27 mouse cellular contexts compared by ENCODE assay signal in the genomic region with DNA sequence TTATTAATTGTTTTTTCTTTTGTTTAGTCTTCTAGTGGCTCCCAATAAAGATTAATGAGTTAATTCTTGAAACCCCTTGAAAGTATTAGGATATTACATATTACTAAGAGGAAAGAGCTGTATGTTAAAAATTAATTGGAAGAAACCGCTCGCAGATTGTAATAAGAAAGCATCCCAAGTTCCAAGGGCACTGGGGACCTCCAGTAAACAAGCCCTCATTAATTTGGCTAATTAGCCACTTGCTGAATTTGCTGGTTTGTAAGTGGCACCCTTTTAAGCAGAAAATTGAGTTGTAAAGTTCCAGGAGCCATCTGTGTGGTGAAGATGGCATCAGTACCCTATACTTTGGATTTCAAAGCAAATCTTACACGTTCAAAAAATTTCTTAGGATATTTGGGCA.
DNase-seq lines count a peak whose midpoint lies in the region; ATAC-seq and TF ChIP-seq lines count a peak whose summit lies in the region.
"Had no signal": no experiment of that assay in that cellular context is flagged by ENCODE, and none has a peak within 500 bp of the region (broad histone marks: within the 10 kb centered on the region; RNA-seq: fewer than 3 reads in every experiment).

No protein-coding gene starts in this region.

- H3K4me1 ChIP-seq in embryonic facial prominence, embryonic 14.5 days (ENCODE audit: control insufficient read depth, insufficient read depth, low read length), result no peaks in the 10 kb centered on the region
- no peaks in the 10 kb centered on the region for H3K4me1 ChIP-seq in embryonic facial prominence, embryonic 10.5 days
- peaks cover 4% of the 10 kb centered on the region for H3K4me1 ChIP-seq in forebrain, embryonic 15.5 days
- H3K4me1 ChIP-seq: embryonic facial prominence, embryonic 12.5 days; heart, embryonic 10.5 days; heart, embryonic 13.5 days; hindbrain, embryonic 12.5 days had no signal

- WGBS in embryonic facial prominence, embryonic 14.5 days, result 83% methylated on average over 3 of the region's 3 CpGs
- WGBS in embryonic facial prominence, embryonic 10.5 days, result 94% methylated on average over 3 of the region's 3 CpGs
- WGBS in forebrain, embryonic 15.5 days, result 30% methylated on average over 3 of the region's 3 CpGs

- no peaks in the 10 kb centered on the region for H3K27me3 ChIP-seq in embryonic facial prominence, embryonic 14.5 days (replicated peaks; ENCODE audit: control insufficient read depth, insufficient read depth, low read length)
- H3K27me3 ChIP-seq in embryonic facial prominence, embryonic 10.5 days (replicated peaks; ENCODE audit: low read depth, poor library complexity, severe bottlenecking), result no peaks in the 10 kb centered on the region
- no peaks in the 10 kb centered on the region for H3K27me3 ChIP-seq in forebrain, embryonic 15.5 days
- H3K27me3 ChIP-seq: embryonic facial prominence, embryonic 12.5 days; heart, embryonic 13.5 days; hindbrain, embryonic 12.5 days had no signal

- H3K9me3 ChIP-seq in embryonic facial prominence, embryonic 14.5 days (ENCODE audit: control insufficient read depth, low read length), result no peaks in the 10 kb centered on the region
- no peaks in the 10 kb centered on the region for H3K9me3 ChIP-seq in embryonic facial prominence, embryonic 10.5 days
- H3K9me3 ChIP-seq in forebrain, embryonic 15.5 days, result no peaks in the 10 kb centered on the region
- H3K9me3 ChIP-seq: embryonic facial prominence, embryonic 12.5 days; heart, embryonic 10.5 days; heart, embryonic 13.5 days; hindbrain, embryonic 12.5 days had no signal

- no peak for TF ChIP-seq CTCF in brain, embryonic 14.5 days (IDR thresholded peaks at IDR 0.05; ENCODE audit: borderline replicate concordance, extremely low read depth, insufficient read depth, insufficient read length)

- H3K36me3 ChIP-seq in embryonic facial prominence, embryonic 14.5 days (ENCODE audit: control insufficient read depth, insufficient read depth, low read length), result no peaks in the 10 kb centered on the region
- H3K36me3 ChIP-seq in embryonic facial prominence, embryonic 10.5 days (replicated peaks), result no peaks in the 10 kb centered on the region
- no peaks in the 10 kb centered on the region for H3K36me3 ChIP-seq in forebrain, embryonic 15.5 days
- H3K36me3 ChIP-seq: embryonic facial prominence, embryonic 12.5 days; heart, embryonic 10.5 days; heart, embryonic 13.5 days; hindbrain, embryonic 12.5 days had no signal

- H3K9ac ChIP-seq in embryonic facial prominence, embryonic 14.5 days (ENCODE audit: low read depth, low read length), result no peak overlapping the region
- H3K9ac ChIP-seq in forebrain, embryonic 15.5 days (replicated peaks), result no peak overlapping the region
- H3K9ac ChIP-seq: embryonic facial prominence, embryonic 12.5 days; heart, embryonic 13.5 days; hindbrain, embryonic 12.5 days had no signal

- TF ChIP-seq POLR2A in brain, embryonic 14.5 days (IDR thresholded peaks at IDR 0.05; ENCODE audit: borderline replicate concordance, extremely low read depth, insufficient read depth, insufficient read length, poor library complexity, severe bottlenecking), result no peak

- no peak for DNase-seq in embryonic facial prominence, embryonic 14.5 days (ENCODE audit: low spot score)
- DNase-seq in embryonic facial prominence, embryonic 10.5 days (ENCODE audit: low spot score), result no peak
- peak; percentile 12 for DNase-seq in heart, adult 11 months
- DNase-seq in heart, postnatal 10 days, result no peak
- DNase-seq in brain, embryonic 14.5 days (ENCODE audit: low read depth), result peak; percentile 84
- DNase-seq in heart, adult 8-10 months (ENCODE audit: low spot score), result no peak
- no peak for DNase-seq in cerebellum, adult 11-12 months
- DNase-seq: adrenal gland, postnatal 10 days; adrenal gland, postnatal 36 days; cerebellum, adult 11 months; cerebellum, adult 8-10 months; cerebellum, postnatal 14 days; gastrocnemius, adult 2 months; gastrocnemius, postnatal 14 days; heart, adult 18-20 months; kidney, adult 18-20 months; kidney, adult 9 months had no signal

- intact Hi-C loops in heart, postnatal 10 days (cut with DNase I), result no loop called here

- ATAC-seq in embryonic facial prominence, embryonic 14.5 days (ENCODE audit: low read depth), result peak; percentile 33; the same call in 1 of the 2 replicates
- ATAC-seq in forebrain, embryonic 15.5 days (replicated peaks), result peak; percentile 53; the same call in 1 of the 2 replicates
- ATAC-seq: activated CD4-positive, CD25-positive, alpha-beta regulatory T cell, adult 4 months; hindbrain, postnatal 0 days; inflammation-experienced regulatory T-cells, adult 6 months; intestine, embryonic 16.5 days had no signal

- no peak overlapping the region for H3K27ac ChIP-seq in embryonic facial prominence, embryonic 14.5 days (replicated peaks; ENCODE audit: low read depth, low read length)
- H3K27ac ChIP-seq in embryonic facial prominence, embryonic 10.5 days (replicated peaks), result no peak overlapping the region
- H3K27ac ChIP-seq in forebrain, embryonic 15.5 days (replicated peaks), result no peak overlapping the region
- H3K27ac ChIP-seq: embryonic facial prominence, embryonic 12.5 days; gastrocnemius, adult 2 months; heart, embryonic 10.5 days; heart, embryonic 13.5 days; hindbrain, embryonic 12.5 days; hindbrain, postnatal 0 days had no signal

- H3K4me3 ChIP-seq in embryonic facial prominence, embryonic 14.5 days (ENCODE audit: low read depth, low read length), result no peak overlapping the region
- H3K4me3 ChIP-seq in embryonic facial prominence, embryonic 10.5 days, result no peak overlapping the region
- no peak overlapping the region for H3K4me3 ChIP-seq in forebrain, embryonic 15.5 days
- H3K4me3 ChIP-seq: embryonic facial prominence, embryonic 12.5 days; erythroblast, embryonic 14.5 days; gastrocnemius, adult 2 months; heart, embryonic 10.5 days; heart, embryonic 13.5 days; hindbrain, embryonic 12.5 days had no signal

- no peak overlapping the region for H3K4me2 ChIP-seq in embryonic facial prominence, embryonic 14.5 days (ENCODE audit: low read depth, low read length)
- no peak overlapping the region for H3K4me2 ChIP-seq in forebrain, embryonic 15.5 days (replicated peaks)
- H3K4me2 ChIP-seq: embryonic facial prominence, embryonic 12.5 days; heart, embryonic 13.5 days; hindbrain, embryonic 12.5 days had no signal

Comparison
In these comparisons a context has a peak if more than half of its experiments do, and no peak if none do; other contexts are left out.
1. DNase-seq: peak in heart, adult 11 months (single experiment) and brain, embryonic 14.5 days (single experiment); none in embryonic facial prominence, embryonic 14.5 days (single experiment), embryonic facial prominence, embryonic 10.5 days (single experiment), heart, postnatal 10 days (0 of 2), heart, adult 8-10 months (single experiment) and cerebellum, adult 11-12 months (single experiment).